Mouse (Mus musculus) c-Kit-negative CD71-positive TER-119-positive erythroid progenitor cells, embryonic 14.5 days (primary cell): ENCODE measurements around the gene Gm4858.
"Not testable (repeated sequence)": the region's sequence is repeated elsewhere in the genome, so short reads cannot be mapped to it uniquely, and the experiment has no call there.

ENCODE experiments used
- DNase-seq: peaks from one replicate; pipeline ENCODE4 v3.0.0-alpha.2; 2013; ENCODE audit warnings: low read depth, low spot score

Gm4858 gene

GRCm38 (mm10) chr3:93068523-93068922 lies at the start of gene Gm4858:
Gm4858 (plus strand) TSS chr3:93068823.
- DNase-seq: not testable (repeated sequence)

- DNase-seq: no peak
Observed at GRCm38 (mm10) chr3:93018960-93019359, 49.7 kb upstream of the Gm4858 start, which contains the start of gene Lce1m. Lce1m (minus strand) TSS chr3:93019060.

GRCm38 (mm10) chr3:93021171-93021570 lies 47.5 kb upstream of the Gm4858 start:
- no peak for DNase-seq

- DNase-seq: no peak
Observed at GRCm38 (mm10) chr3:93023411-93024184, 45.0 kb upstream of the Gm4858 start.

GRCm38 (mm10) chr3:93025486-93025885 lies 43.1 kb upstream of the Gm4858 start:
- no peak for DNase-seq

- no peak for DNase-seq
Observed at GRCm38 (mm10) chr3:93031450-93031849, 37.2 kb upstream of the Gm4858 start.

GRCm38 (mm10) chr3:93050182-93050581 lies 18.4 kb upstream of the Gm4858 start:
- no peak for DNase-seq

GRCm38 (mm10) chr3:93052826-93053474 lies 15.7 kb upstream of the Gm4858 start:
- DNase-seq: no peak

- DNase-seq: no peak
Observed at GRCm38 (mm10) chr3:93086631-93087030, 18.0 kb downstream of the Gm4858 start.

GRCm38 (mm10) chr3:93093581-93093980 lies 25.0 kb downstream of the Gm4858 start:
- not testable (repeated sequence) for DNase-seq

- no peak for DNase-seq
Observed at GRCm38 (mm10) chr3:93096447-93096846, 27.8 kb downstream of the Gm4858 start.

GRCm38 (mm10) chr3:93111668-93112067 lies 43.0 kb downstream of the Gm4858 start:
- DNase-seq: no peak

- no peak for DNase-seq
Observed at GRCm38 (mm10) chr3:93114481-93114880, 45.9 kb downstream of the Gm4858 start.

GRCm38 (mm10) chr3:93119101-93119500 lies 50.5 kb downstream of the Gm4858 start:
- DNase-seq: no peak
